Mouse (Mus musculus) cerebellum, postnatal 14 days (tissue): ENCODE results near the gene Nup85.

ENCODE experiments used
- DNase-seq, 2 experiments: peaks; one replicate each; pipeline ENCODE4 v3.0.0; 2021; ENCODE audit warnings: mixed read lengths in 2 of 2

The Nup85 gene

GRCm38 (mm10) chr11:115614346-115615107 lies 50.3 kb downstream of the Nup85 start:
- peak in 1 of 2 experiments; percentile 45 for DNase-seq

GRCm38 (mm10) chr11:115615108-115615825 lies 51.0 kb downstream of the Nup85 start:
- no peak for DNase-seq

- DNase-seq: no peak
Measured at GRCm38 (mm10) chr11:115615875-115616274, 51.6 kb downstream of the Nup85 start.

- DNase-seq: no peak
Measured at GRCm38 (mm10) chr11:115616371-115616770, 52.1 kb downstream of the Nup85 start.

GRCm38 (mm10) chr11:115616893-115617292 lies 52.7 kb downstream of the Nup85 start:
- no peak for DNase-seq

- DNase-seq: no peak
Measured at GRCm38 (mm10) chr11:115618001-115618400, 53.8 kb downstream of the Nup85 start.

GRCm38 (mm10) chr11:115618732-115619516 lies 54.7 kb downstream of the Nup85 start:
- no peak for DNase-seq

GRCm38 (mm10) chr11:115619949-115620348 lies 55.7 kb downstream of the Nup85 start:
- no peak for DNase-seq

- no peak for DNase-seq
Measured at GRCm38 (mm10) chr11:115623487-115624070, 59.3 kb downstream of the Nup85 start.

- DNase-seq: peak in 1 of 2 experiments; percentile 53
Measured at GRCm38 (mm10) chr11:115625877-115626276, 61.6 kb downstream of the Nup85 start.

GRCm38 (mm10) chr11:115626824-115627616 lies 62.8 kb downstream of the Nup85 start:
- no peak for DNase-seq

- DNase-seq: peak; percentile 99
Measured at GRCm38 (mm10) chr11:115627705-115628464, 63.7 kb downstream of the Nup85 start, which contains the start of gene Slc25a19. Gene Slc25a19 (minus strand): TSS chr11:115628295.

- DNase-seq: peak in 1 of 2 experiments; percentile 51
Measured at GRCm38 (mm10) chr11:115628465-115629101, 64.3 kb downstream of the Nup85 start.

GRCm38 (mm10) chr11:115629734-115630531 lies 65.7 kb downstream of the Nup85 start:
- DNase-seq: no peak

GRCm38 (mm10) chr11:115630532-115631504 lies 66.6 kb downstream of the Nup85 start:
- DNase-seq: no peak

- peak in 1 of 2 experiments; percentile 75 for DNase-seq
Measured at GRCm38 (mm10) chr11:115631505-115631890, 67.3 kb downstream of the Nup85 start.

- no peak for DNase-seq
Measured at GRCm38 (mm10) chr11:115632247-115632646, 68.0 kb downstream of the Nup85 start.

- DNase-seq: no peak
Measured at GRCm38 (mm10) chr11:115632862-115633261, 68.6 kb downstream of the Nup85 start.
